Mouse (Mus musculus) olfactory bulb, adult 2 months (tissue): ENCODE measurements around the gene Kazn. TPM values are rescaled to one million over a fixed set of nuclear protein-coding genes. Genes with fewer than 3 reads are reported as not detected.
A peak's percentile ranks its signal among the peaks of the same experiment; 100 is the strongest.

Experiments used
- H3K27ac ChIP-seq: fragments of 200-500 bp; 2 replicates; pipeline ENCODE4 v1.5.1; 2012; ENCODE audit warnings: low read depth, low read length; ENCODE audit not compliant: insufficient read depth
- H3K4me1 ChIP-seq: fragments of 200-500 bp; 2 replicates; pipeline ENCODE4 v1.6.1; 2012; ENCODE audit warnings: low read length; ENCODE audit not compliant: control insufficient read depth, insufficient read depth
- H3K4me3 ChIP-seq: fragments of 200-500 bp; 2 replicates; pipeline ENCODE4 v1.5.1; 2012; ENCODE audit warnings: mild to moderate bottlenecking, low read depth, low read length, moderate library complexity; ENCODE audit not compliant: insufficient read depth
- CTCF ChIP-seq: fragments of 200-500 bp; IDR thresholded peaks from 2 replicates; pipeline ENCODE4 v1.5.1; 2012; ENCODE audit warnings: low read depth, mild to moderate bottlenecking, low read length, moderate library complexity; ENCODE audit not compliant: insufficient read depth
- POLR2A ChIP-seq: fragments of 200-500 bp; IDR thresholded peaks from 2 replicates; pipeline ENCODE4 v1.6.1; 2012; ENCODE audit warnings: mild to moderate bottlenecking, low read depth, low read length, moderate library complexity; ENCODE audit not compliant: insufficient read depth
- WGBS: fragments of 180-500 bp; shearing (Covaris S2); methylation state at CpG from one replicate; pipeline ENCODE4 v1.1.7; 2018; 5-methylcytosine and 5-hydroxymethylcytosine counted together
- polyA plus RNA-seq: library from polyadenylated mRNA; stranded (reverse); fragments of >200 nt; gene quantifications from 2 replicates; pipeline ENCODE4 v1.2.4, GENCODE M21; 2012; ENCODE audit warnings: low replicate concordance; ENCODE audit not compliant: missing spikeins, insufficient read depth, insufficient read length

Gene Kazn
- polyA plus RNA-seq, 1 experiment = not detected

DNA sequence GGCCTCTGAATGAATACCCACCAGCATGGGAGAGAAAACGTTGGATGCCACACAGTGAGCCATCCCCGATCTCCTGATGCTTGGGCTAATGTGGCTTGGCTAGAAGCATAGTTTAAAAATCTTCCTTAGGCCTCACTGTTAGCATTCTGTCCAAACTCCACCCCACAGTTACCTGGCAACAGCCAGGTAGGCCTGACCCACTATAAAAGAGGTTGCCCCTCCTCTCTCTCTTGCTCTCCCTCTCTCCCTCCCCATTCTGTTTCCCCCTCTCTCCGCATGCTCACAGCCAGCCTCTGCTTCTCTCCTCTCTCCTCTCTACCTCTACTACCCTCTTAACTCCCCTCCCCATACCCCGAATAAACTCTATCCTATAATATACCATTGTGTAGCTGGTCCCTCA lies 74.8 kb downstream of the Kazn start:
- TF ChIP-seq POLR2A (no peak), CTCF (no peak)
- Histone ChIP-seq H3K27ac (no peak overlapping the region), H3K4me3 (no peak overlapping the region), H3K4me1 (peaks cover 13% of the 10 kb centered on the region)
- WGBS = 91% methylated on average over 4 of the region's 4 CpGs

DNA sequence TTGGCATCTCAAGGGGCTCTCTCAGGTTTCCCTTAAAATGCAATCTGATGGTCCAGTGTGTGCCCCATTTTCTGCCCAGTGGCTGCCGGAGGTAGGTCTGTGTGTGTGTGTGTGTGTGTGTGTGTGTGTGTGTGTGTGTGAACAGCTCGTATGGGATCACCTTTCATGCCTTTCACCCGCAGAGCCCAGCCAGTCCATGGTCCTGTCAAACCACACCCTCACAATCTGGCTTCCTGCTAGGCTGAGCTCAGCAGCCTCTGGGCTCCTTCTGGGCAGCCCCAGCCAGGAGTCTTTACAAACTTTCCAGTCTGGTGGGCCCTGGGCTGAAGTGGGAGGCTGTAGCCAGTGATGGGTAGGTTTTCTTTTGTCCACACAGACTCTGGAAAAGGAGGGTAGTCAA lies 75.3 kb downstream of the Kazn start:
- WGBS = 88% methylated on average over 3 of the region's 3 CpGs
- peaks cover 13% of the 10 kb centered on the region for H3K4me1 ChIP-seq
- TF ChIP-seq CTCF (no peak), POLR2A (no peak)
- H3K4me3 ChIP-seq = no peak overlapping the region
- H3K27ac ChIP-seq = no peak overlapping the region

DNA sequence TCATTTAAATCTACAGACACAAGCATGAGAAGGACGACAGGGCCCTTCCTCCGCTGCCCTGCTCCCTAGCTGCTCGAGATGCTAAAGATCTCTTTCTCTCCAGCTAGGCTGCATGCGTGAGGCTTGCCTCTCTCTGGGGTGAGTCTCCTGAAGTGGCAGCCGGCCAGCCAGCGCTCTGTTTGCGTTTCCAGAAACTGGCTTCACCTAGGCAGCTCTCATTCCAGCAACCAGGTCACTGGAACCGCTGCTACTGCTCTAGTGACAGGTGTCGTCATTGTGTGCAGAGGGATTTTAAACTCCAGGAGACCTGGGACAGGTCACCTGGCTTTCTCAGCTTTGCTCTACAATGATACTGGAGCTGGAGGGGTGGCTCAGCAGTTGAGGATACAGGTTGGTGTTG lies 76.5 kb downstream of the Kazn start:
- WGBS = 86% methylated on average over 9 of the region's 9 CpGs
- TF ChIP-seq CTCF = no peak
- no peak for TF ChIP-seq POLR2A
- H3K27ac ChIP-seq = no peak overlapping the region

DNA sequence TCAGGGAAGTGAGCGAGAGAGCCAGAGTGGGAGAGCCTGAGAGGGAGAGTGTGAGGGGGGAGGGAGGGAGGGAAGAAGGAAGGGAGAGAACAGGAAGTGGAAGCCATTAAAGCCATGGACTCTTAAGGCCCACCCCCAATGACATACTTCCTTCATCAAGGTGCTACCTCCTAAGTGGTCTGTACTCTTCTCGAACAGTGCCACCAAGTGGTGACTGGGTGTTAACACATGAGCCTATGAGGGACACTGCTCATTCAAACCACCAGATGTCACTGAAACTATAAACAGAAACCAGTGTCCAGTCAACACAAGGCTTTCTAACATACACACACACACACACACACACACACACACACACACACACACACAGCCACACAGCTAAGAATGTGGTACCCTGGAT lies 77.1 kb downstream of the Kazn start:
- Histone ChIP-seq H3K4me1 (peaks cover 10% of the 10 kb centered on the region), H3K27ac (no peak overlapping the region), H3K4me3 (no peak overlapping the region)
- TF ChIP-seq CTCF (no peak), POLR2A (no peak)
- 95% methylated on average over 2 of the region's 2 CpGs for WGBS

More for the DNA sequence above, 76.5 kb downstream of the Kazn start:
- Histone ChIP-seq H3K4me3 (no peak overlapping the region), H3K4me1 (peaks cover 12% of the 10 kb centered on the region)

DNA sequence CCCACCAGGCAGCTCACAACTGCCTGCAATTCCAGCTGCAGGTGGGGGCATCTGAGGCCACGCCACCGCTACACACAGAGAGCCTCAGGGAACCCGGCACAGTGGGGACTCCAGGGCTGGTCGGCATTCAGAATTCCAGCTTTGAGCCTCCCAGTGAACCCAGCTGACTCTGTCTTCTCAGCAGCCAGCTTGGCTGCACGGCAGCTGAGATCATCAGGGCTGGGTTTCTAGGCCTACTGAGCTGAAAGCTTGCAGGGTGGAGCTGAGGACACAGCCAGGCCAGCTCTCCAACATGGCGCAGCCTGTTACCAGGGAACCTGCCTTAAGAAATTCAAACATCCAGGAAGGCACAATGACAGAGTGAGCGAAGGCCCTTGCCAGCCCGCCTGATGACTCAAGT lies 79.2 kb downstream of the Kazn start:
- 52% methylated on average over 8 of the region's 8 CpGs for WGBS
- H3K4me3 ChIP-seq = no peak overlapping the region
- H3K4me1 ChIP-seq = peaks cover 5% of the 10 kb centered on the region
- TF ChIP-seq POLR2A = no peak
- no peak for TF ChIP-seq CTCF
- H3K27ac ChIP-seq = no peak overlapping the region

DNA sequence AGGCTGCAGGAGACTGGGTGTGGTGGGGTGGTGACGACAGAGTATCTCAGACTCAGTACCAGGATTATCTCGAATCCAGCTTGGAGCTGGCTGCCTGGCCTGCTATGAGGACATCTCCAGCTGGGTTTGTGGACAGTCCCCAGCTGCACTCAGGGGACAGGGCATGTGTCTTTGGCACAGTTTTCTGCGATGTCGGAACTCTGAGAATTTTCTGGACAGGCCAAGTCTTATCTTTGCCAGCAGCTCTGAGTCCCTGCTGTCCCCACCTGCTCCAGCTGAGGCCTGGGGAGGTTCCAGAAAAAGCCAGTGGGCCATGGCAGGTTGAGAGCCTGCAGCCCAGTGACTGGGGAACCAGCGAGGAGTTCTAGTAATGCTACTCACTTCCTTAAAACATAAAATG lies 82.7 kb downstream of the Kazn start:
- H3K4me1 ChIP-seq = peaks cover 5% of the 10 kb centered on the region
- H3K4me3 ChIP-seq = no peak overlapping the region
- H3K27ac ChIP-seq = no peak overlapping the region
- 76% methylated on average over 5 of the region's 5 CpGs for WGBS
- no peak for TF ChIP-seq CTCF
- TF ChIP-seq POLR2A = no peak

DNA sequence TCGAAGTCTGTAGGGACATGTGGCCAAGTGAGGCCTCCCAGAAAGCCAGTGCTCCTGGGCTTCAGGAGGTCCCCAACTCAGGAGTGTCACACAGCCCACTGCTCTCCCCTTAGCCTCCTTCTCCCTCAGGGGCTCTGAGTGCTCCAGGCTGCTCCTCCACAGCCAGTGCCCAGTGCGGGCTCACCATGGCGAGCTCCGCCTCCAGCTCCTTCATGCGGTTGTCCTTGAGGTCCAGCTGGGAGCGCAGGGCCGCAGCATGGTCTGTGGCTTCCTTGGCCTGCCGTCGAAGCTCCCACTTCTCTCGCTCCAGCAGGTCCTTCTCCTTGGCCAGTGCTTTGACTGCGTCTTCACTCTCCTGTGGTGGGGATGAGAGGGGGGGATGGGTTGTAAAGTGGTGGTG lies 85.0 kb downstream of the Kazn start:
- 88% methylated on average over 11 of the region's 11 CpGs for WGBS
- H3K4me1 ChIP-seq = no peaks in the 10 kb centered on the region
- no peak overlapping the region for H3K4me3 ChIP-seq
- H3K27ac ChIP-seq = no peak overlapping the region
- TF ChIP-seq CTCF = no peak
- no peak for TF ChIP-seq POLR2A

DNA sequence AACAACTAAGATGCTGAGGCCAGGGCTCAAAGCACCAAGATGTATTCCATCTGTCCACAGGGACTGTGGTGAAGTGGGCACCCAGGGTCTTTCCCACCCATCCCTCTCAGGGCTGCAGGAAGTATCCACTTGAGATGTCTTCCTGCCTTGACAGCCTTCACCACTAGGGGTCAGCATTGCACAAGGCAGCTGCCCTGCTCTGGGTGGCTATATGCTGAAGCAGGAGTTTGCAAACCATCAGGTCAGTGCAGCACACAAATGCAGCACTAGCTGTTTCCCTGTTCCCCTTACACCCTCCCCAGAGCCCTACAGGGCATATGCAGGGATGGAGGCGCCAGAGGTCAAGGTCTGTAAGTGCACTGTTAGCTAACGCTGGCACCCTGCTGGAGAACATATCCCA lies 85.7 kb downstream of the Kazn start:
- no peaks in the 10 kb centered on the region for H3K4me1 ChIP-seq
- H3K27ac ChIP-seq = no peak overlapping the region
- TF ChIP-seq CTCF (peak; percentile 85), POLR2A (no peak)
- no peak overlapping the region for H3K4me3 ChIP-seq
- WGBS = 23% methylated on average over 2 of the region's 2 CpGs

DNA sequence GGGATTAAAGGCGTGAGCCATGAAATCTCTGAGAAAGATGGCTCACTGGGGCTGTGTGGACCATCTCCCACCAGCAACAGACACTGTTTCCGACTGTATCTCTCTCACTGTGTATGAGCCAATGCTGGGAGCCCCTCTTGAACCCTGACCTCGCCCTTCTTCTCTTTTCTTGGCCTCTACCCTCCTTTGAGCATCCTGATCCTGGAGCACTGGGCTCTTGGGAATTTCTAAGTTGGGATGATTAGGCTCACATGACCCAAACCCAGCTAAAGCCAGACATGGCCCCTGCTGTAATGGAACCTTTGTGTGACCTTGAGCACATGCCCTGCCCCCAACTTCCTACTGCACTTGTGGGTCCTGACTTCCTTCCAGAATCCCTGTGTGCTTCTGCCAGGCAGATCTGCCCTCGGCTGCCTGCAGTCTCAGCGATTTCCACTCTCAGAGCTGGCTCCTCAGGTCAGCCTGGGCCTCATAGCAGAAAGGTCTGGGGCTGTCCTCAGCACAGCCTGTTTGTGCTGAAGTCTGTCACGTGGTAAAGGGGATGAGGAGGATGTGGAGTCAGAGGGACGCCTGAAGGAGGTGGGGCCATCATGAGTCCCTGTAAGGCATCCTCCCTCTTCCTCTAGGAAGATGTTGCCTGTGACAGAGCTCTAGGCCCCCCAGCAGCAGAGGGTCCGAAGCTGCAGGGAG lies 86.3 kb downstream of the Kazn start:
- Histone ChIP-seq H3K27ac (no peak overlapping the region), H3K4me3 (no peak overlapping the region), H3K4me1 (no peaks in the 10 kb centered on the region)
- 69% methylated on average over 8 of the region's 8 CpGs for WGBS
- no peak for TF ChIP-seq POLR2A
- TF ChIP-seq CTCF = no peak

DNA sequence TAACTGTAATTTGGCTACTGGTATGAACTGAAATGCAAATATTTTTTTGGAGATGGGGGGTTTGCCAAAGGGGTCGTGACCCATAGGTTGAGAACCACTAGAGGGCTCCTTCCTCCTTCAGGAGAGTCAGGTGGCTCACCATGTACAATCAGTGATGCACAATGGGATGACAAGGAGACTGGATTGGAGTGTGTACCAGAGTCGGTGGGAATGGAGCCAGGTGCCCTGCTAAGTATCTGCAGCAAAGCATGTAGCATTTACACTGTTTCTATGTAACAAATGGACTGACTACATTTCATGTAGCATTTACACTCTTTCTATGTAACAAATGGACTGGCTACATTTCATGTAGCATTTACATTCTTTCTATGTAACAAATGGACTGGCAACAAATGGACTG lies 89.1 kb downstream of the Kazn start:
- Histone ChIP-seq H3K27ac (no peak overlapping the region), H3K4me1 (no peaks in the 10 kb centered on the region), H3K4me3 (no peak overlapping the region)
- 78% methylated on average over 2 of the region's 2 CpGs for WGBS
- no peak for TF ChIP-seq POLR2A
- no peak for TF ChIP-seq CTCF
